Mouse (Mus musculus): ENCODE results near the gene Rhobtb1. TPM values are rescaled to one million over a fixed set of nuclear protein-coding genes. Genes with fewer than 3 reads are reported as not detected.

Rhobtb1 gene
- total RNA-seq, 2 experiments from 2014 or later: 10.0 to 11.4 TPM

DNA sequence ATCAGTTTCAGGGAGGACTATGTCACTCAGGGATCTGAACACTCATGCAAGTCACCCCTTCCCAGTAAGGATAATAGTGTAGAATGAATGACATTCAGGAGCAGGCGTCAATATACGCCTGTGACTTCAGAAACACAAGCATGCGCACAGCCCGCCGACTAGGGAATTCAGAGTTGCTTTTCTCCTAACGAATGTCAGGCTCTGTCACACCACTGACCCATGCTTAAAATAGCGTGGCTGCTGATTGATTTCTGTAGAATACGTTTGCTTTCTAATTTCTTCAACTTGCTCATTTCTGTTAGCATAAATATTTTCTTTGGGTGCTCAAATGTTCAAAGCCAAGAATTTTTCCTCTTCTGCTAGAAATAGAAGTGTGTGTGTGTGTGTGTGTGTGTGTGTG lies 74.7 kb downstream of the Rhobtb1 start:
- intact Hi-C loops (cut with DNase I): no loop called here
- DNase-seq (ENCODE audit: low spot score in 2 of 2): no peak

DNA sequence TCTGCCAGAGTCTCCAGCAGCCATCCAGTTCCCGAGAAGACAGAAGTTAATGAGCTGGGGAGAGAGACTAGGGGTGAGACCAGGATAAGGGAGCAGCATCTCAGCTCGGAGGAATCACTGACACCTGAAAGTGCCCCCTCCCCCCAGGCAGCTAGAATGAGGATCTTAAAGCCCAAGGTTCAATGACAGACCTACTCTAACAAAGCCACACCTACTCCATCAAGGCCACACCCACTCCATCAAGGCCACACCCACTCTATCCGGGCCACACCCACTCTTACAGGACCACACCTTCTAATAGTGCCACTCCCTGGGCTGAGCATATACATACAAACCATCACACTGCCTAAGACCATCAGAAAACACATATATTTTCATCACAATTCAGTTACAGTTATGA lies 86.0 kb downstream of the Rhobtb1 start:
- no peak for DNase-seq (ENCODE audit: low spot score in 2 of 2)
- intact Hi-C loops (cut with DNase I): no loop called here

DNA sequence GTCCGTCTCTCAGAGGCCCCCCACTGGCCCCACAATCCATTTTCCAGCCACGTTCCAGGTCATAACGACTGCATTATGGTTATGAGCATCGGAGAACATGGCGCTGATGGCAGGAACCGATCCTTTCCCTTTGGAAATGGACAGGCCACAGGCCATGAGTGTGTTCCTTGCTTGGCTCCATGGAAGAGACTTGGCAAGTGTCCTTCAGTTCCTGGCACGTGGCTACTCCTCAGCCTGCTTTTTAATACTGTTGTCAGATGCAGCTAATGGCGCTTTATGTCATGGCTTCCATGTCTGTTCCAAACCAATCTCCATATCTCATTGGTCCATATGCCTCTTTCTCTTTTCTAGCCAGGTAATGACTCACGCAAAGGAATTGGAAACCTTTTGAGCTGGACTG lies 86.5 kb downstream of the Rhobtb1 start:
- no peak for DNase-seq (ENCODE audit: low spot score in 2 of 2)
- intact Hi-C loops (cut with DNase I): no loop called here

DNA sequence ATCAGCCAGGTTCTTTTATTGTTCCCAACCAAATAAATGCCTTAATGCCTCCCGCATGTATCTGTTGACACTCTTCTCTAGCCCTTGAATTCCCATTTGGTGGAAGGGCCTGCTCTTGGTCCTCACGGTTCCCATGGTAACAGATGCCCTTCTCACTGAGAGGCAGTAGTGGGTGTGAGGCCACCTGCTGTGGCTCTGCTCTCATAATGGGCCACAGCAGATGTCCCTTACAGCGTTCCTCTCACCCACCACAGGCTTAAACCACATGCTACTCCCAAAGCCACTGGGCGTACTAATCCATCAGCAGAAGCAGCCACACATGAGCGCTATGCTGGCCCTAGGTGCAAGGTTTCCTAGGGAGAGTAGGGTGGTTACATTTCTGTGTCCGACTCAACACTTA lies 87.1 kb downstream of the Rhobtb1 start:
- no peak for DNase-seq (ENCODE audit: low spot score in 2 of 2)
- intact Hi-C loops (cut with DNase I): no loop called here

DNA sequence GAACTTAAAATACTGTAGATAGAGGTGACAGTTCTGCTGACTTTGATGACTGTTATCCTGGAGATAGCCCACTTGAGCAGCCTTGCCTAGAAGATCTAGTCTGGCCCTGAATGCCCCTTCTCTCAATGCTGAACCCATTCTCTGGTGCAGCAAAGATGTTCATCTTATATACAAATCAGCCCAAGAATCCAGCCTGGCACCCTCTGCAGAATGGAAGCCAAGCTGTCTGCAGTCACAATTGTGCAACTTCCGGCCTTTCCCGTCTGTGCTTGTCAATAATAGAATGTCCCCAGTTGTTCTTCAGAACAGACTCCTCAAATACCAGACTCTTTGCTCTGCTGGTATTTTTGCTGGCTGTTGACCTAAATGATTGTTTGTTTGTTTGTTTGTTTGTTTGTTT lies 89.3 kb downstream of the Rhobtb1 start:
- intact Hi-C loops (cut with DNase I): no loop called here

DNA sequence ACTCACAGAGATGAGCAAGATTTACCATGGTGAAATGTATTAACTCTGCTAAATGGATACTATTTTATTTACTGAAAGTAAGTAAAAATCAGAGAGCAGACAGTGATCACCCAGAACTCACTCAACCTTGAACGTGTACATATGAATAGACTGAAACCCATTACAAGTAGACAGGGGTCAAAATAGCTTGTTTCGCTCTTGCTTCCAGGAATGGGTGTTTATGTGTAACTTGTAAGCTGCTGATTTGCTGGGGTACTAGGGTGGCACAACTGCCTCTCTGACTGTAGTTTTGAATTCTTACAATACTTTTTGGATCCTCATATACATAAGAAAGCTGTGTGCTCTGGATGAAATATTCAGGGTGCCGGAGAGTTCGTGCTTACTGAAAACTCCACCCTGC lies 93.9 kb downstream of the Rhobtb1 start:
- DNase-seq (ENCODE audit: low spot score in 2 of 2): no peak
- intact Hi-C loops (cut with DNase I): no loop called here

More for the DNA sequence above, 89.3 kb downstream of the Rhobtb1 start:
- no peak for DNase-seq (ENCODE audit: low spot score in 2 of 2)

DNA sequence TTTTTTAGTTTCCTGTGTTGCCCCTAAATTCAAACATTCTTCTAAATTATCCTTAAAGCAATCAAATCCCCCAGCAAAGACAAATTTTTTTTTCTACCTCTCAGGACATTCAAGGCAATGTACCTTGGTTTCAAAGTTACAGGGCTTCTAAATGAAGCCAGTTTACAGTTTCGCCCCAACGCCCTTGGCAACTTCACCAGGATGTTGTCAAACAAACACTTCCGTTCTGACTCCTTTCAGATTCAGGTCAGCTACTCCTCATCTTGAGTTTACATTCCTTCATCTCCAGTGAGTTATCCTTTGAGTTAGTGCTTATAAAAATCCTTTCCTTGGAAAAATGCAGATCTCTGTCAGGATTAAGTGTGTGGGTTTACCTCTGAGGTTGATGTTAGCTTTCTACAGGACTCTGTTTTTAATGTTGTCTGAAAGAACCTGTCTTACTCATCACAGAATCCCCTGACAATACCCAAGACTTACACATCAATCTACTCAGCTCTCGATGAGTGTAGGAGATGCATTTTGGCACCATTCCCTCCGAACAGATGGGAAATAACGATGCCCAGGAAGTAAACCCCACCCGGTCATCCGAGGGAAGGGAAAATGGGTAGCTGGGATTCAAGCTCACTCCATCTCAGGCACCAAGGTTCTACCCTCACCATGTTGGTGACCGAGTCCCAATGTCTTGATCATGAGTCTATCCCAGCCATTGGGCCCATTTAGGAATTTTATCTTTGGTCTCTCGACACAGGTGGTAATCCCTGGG lies 94.9 kb downstream of the Rhobtb1 start:
- intact Hi-C loops (cut with DNase I): no loop called here
- no peak for DNase-seq (ENCODE audit: low spot score in 2 of 2)

DNA sequence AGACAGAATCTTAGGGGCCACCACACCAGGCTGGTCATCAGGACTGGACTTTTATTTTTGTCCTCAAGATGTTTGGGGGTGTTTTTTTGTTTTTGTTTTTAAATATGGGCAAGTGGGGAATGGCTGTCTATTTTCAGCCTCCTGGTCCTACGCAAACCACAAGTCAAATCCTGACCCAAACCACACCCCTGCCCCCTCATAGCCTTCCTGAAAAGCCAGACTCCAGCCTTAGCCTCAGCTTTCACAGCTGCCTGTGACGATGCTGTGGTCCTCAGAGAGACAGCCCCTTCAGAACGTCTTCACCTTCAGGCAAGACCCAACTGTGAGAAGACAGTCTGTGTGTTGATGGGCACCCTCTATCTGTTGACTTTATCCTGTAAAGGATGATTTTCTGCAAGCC lies 95.5 kb downstream of the Rhobtb1 start:
- intact Hi-C loops (cut with DNase I): no loop called here
- no peak for DNase-seq (ENCODE audit: low spot score in 2 of 2)

DNA sequence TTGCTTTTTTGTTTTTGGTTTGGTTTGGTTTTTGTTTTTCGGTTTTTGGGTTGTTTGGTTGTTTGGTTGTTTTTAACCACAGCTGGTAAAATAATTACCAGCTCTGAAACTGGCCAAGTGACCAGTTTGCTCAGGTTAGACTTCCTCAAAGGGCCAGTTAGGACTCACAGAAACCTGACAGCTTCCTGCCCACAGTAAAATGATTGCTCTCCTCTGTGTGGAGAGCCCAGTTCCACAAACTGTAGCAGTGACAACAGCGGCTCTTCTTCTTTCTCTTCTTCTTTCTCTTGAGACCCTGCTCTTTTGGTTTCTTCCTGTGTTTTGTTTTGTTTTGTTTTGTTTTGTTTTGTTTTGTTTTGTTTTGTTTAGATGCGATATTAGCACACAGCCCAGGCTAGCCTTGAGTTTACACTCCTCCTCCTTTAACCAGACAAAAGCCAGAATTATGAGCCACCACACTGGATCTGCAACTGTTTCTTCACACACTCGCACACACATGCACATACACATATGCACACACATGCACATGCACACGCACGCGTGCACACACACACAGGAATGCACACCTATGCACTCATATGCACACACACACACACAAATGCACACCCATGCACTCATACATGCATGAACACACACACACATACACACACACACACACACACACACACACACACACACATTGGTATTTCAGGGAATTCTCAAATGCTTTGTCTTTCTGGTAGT lies 96.2 kb downstream of the Rhobtb1 start:
- intact Hi-C loops (cut with DNase I): no loop called here
- DNase-seq (ENCODE audit: low spot score in 2 of 2): no peak

DNA sequence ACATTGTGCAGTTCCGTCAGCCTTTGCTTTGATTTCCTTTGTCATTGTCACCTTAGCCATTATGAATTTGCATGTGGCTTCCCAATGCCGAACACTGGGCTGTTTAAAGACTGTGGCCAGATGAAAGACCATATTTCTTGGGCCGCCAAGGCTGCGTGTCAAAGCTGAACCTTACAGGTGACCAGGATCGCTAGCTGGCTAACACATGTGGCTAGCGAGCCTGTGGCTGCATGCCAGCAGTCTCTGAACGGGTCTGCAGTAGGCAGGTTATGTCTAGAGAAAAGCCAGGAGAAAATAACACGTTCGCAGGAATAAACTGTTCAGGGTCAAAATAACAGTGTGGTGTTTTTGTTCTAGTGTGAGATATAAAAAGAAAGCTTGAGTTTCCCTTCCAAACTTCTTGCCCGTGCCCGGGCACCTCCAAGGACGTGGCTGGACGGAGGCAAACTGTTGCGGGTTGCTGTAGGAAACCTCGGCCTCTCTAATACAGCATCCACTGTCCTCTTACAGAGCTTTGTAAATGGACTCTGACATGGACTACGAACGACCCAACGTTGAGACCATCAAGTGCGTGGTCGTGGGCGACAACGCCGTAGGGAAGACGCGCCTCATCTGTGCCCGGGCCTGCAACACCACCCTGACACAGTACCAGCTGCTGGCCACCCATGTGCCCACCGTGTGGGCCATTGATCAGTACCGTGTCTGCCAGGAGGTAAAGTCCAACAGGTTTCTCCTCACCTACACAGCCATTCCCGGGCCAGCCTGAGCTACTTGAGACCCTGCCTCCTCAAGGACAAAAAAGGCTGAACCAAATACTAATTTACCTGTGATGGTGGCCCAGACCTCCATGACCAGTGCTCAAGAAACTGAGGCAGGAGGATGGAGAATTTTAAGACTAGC lies 97.3 kb downstream of the Rhobtb1 start:
- no peak for DNase-seq (ENCODE audit: low spot score in 2 of 2)
- intact Hi-C loops (cut with DNase I): no loop called here

DNA sequence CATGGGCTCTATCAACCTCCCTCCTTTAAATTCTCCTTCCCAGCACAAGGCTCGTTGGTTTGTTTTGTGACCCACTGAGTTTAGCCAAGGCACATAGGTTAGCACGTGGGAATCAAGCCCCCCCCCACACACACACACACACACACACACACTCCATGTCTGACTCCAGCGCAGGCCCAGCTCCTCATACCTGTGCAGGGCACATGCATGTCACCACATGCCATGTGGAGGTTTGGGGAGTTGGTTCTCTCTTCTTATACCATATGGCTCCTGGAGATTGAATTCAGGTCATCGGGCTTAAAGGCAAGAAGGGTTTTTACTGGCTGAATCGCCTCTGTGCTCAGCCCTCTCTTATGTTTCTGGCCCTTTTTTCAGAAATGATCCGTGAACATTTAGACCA lies 100.0 kb downstream of the Rhobtb1 start:
- no peak for DNase-seq (ENCODE audit: low spot score in 2 of 2)
- intact Hi-C loops (cut with DNase I): no loop called here

DNA sequence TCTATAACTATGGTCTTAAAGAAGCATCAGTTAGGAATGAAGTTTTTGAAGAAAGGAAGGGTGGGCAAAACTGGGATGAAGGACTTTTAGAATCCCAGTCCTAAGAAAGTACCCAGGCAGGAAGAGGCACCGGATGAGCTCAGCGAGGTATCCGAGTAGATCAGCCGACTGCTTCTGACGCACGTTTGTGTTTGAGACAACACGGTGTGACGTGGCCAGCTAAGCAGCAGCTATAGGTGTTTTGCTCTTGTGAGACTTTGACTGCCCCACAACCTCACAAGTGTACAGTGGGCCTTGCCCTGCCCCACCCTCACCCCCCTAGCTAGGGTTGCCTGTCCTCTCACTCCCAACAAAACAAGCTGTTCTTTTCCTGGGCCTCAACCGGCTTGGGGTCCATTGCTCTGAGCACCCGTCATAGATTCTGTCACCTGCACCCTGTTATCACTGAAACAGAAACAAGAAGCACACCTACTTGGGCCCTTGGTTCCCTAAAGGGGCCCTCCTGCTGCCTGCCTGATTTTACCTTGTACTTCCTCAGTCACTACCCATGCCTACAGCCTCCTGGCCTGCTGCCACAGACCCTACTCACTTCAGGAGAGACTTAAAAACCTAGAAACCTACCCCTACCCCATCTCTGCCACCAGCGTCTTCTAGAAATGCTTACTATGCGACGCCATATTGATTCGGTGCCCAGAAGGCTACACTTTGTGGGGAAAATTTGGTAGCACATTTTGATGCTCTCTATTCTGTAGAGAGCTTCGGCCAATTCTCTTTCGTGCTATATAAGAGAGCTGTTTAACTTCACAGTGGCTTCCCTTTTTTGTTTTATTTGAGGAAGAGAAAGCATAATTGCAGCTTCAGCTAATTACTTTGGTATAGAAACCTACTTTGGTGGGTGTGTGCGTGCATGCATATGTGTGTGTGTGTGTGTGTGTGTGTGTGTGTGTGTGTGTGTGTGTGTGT lies 101.2 kb downstream of the Rhobtb1 start:
- DNase-seq (ENCODE audit: low spot score in 2 of 2): no peak

DNA sequence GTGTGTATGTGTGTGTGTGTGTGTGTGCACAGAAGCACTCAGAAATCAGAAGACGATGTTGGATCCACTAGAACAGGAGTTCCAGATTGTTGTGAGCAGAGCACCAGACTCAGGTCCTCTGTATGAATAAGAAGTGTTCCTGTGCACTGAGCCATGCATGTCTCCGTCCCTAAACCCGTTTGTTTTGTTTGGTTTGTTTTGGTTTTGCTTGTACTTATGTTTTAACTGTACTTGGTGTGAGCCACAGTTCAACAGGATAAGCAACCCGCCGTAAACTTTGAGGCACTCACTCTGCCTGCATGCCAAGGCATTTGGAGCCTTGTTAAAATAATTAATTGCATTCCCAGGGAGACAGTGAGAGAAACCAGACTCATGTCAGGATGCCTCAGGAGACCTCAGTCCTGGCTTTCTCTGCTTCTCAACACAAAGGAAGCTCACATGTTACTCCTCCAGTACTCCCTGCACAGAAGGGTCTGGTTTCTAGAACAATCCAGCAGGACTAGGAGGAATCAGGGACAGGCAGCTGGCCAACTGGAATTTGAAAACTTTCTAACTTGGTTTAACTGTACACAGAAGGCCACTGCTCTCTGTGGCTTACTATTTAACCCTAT lies 101.9 kb downstream of the Rhobtb1 start:
- intact Hi-C loops (cut with DNase I): no loop called here

More for the DNA sequence above, 101.2 kb downstream of the Rhobtb1 start:
- intact Hi-C loops (cut with DNase I): no loop called here

DNA sequence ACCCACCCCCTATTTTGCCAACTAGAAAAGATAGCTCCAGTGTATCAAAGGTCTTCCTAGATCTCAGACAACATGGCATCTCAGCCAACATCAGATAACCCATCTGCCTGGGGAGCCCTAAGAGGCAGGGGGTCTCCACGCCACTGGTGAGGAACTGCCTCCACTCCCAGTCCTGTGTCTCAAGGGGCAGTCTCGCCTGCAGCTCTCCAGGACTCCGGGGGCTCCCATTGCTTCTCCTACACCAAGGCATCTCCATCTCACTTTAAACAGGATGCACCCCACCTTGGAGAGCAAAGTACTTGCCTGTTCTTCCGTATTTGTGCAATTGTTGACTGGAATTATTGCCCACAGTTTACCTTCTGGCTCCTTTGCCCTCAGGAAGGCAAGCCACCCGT lies 102.4 kb downstream of the Rhobtb1 start:
- intact Hi-C loops (cut with DNase I): no loop called here

More for the DNA sequence above, 101.9 kb downstream of the Rhobtb1 start:
- DNase-seq (ENCODE audit: low spot score in 2 of 2): no peak

DNA sequence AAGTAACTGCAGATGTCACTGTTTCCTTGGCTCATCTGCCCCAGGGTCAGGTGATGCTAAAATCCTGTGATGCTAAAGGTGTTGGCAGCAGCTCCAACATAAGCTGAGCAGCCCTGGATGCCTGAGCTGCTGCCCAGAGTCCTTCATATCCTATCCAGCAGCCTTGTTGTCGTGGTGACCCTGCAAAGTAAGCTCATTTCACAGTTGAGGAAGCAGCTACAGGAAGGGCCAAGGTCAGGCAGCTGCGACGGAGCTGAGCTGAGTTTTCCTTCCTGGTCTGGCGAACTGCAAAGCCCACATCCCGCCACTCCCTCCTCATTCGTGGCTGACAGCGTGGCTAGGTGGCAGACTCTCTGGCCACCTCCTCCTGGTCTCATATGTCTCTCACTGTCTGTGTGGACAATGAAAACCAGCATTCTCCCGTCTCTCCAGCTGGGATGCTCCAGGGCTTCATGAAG lies 103.2 kb downstream of the Rhobtb1 start:
- peak; percentile 30 to 45 for DNase-seq (ENCODE audit: low spot score in 2 of 2)
- intact Hi-C loops (cut with DNase I): no loop called here

More for the DNA sequence above, 102.4 kb downstream of the Rhobtb1 start:
- no peak for DNase-seq (ENCODE audit: low spot score in 2 of 2)

DNA sequence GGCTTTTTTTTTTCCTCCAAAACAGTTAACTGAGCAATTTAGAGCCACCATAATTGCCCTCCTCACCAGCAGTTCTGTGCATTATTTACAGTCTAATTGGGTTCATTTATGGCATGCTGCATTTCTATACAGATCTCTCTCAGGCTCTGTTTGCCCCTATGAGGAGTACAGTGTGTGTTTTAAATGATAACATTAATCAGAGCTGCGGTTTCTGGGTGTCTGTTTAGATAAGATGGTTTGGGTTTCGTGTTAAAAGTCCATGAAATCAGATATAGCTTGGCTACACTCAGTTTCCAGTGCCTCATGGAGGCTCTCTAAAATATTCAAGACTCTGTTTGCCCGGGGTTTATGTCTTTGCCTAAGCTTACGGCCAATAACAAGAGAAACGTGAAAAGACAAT lies 104.4 kb downstream of the Rhobtb1 start:
- no peak for DNase-seq (ENCODE audit: low spot score in 2 of 2)
- intact Hi-C loops (cut with DNase I): no loop called here

DNA sequence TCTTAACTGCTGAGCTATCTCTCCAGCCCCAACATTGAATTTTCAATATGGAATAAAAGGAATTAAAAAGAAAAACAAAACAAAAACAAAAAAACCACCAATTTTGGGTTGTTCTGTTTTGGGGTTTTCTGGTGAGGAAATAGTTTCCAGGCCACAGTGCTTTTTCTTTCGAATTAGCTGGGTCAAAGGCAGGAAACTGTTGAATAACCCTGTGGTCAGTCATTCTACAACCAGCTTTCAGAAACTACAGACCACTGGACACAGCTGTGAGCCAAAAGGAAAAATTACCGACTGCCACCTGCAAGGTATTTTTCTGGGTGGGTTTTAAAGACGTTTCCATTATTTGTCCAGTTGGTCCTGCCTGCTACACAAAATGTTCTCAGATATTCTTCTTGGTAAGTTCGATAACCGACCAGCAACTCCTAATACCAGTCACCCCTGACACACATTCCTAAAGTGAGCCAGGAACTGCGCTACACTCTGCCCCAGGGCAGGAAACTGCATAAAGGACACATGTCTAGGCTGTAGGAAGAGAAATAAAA lies 106.4 kb downstream of the Rhobtb1 start:
- DNase-seq (ENCODE audit: low spot score in 2 of 2): no peak
- intact Hi-C loops (cut with DNase I): no loop called here

DNA sequence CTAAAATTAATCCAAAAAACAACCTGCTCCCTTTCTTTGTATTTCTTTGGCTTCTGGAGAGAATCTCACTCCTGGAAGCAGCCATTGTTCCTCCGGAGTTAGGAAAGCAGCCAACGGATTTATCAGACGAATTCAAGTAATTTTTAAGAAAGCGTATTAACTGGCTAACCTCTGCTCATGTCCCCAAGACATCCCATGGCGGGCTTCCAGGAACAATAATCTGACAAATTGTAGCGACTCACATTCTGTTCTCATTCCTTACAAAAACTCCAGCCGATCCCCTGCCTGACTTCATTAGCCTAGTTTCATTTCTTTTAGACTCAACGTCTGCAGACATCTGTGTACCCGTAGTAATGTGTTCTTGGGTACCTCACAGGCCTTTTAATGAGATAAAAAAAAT lies 107.4 kb downstream of the Rhobtb1 start:
- DNase-seq (ENCODE audit: low spot score in 2 of 2): no peak
- intact Hi-C loops (cut with DNase I): no loop called here

All from left cerebral cortex, postnatal 14 days (tissue).